Mouse (Mus musculus) testis, adult 10 weeks (tissue): Measurements from ENCODE around the gene Gm7544. TPM values are rescaled to one million over a fixed set of nuclear protein-coding genes. Genes with fewer than 3 reads are reported as not detected.

Source experiments
- polyA plus RNA-seq: library from polyadenylated mRNA; stranded (reverse); fragments of 350-450 nt; fragmentation: Illumina TruSeq; extraction: RNeasy Lipid Tissue Mini Kit (QIAGEN cat#74804); gene quantifications from one replicate; pipeline ENCODE4 v1.2.3, GENCODE M21; 2014; ENCODE audit warnings: low read depth, low replicate concordance

Gm7544 gene
- polyA plus RNA-seq, result not detected

GRCm38 (mm10) chr1:82955913-82956312, at the start of gene Gm7544:
Gene Gm7544, minus strand, starts transcription at chr1:82956013.

DNA sequence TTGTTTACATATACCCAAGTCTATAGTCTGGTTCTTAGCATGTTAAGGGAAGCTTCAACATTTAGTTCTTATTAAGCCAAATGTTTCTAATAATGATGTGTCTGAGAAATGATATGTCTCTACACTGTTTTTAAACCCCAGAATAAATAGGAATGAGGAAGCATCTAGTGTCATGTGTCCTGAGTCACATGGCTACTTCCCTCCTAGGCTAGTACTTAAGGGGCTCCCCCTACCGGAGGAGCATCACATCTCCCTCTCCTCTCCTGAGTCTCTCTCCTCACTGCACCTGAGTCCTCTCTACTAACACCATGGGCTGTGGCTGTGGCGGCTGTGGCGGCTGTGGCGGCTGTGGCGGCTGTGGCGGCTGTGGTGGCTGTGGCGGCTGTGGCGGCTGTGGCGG, 44.5 kb upstream of the Gm7544 start, which contains the start of gene Gm47959:
Gm47959 (plus strand) TSS at position 243 of the 400 bp plus-strand sequence.

DNA sequence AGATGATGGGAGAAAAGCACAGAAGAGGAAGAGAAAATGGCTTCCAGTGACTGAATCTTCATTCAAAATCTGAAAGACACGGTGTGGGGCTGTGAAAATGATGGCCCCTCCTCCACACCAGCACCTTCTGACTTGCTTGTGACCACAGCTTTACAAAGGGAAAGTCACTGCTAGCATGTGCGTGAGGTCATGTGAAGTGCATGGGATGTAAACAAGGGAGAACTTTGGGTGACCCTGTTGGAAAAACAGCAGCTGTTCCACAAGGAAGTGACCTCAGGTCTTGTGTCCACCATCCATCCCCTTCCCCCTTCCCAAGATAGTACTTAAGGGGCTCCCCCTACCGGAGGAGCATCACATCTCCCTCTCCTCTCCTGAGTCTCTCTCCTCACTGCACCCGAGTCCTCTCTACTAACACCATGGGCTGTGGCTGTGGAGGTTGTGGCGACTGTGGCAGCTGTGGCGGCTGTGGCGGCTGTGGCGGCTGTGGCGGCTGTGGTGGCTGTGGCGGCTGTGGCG, 4.1 kb upstream of the Gm7544 start, which contains the start of gene Gm47955:
Gm47955 (plus strand) TSS at position 417 of the 516 bp plus-strand sequence.

GRCm38 (mm10) chr1:82943295-82943694, 12.5 kb downstream of the Gm7544 start, which contains the start of gene A030003K21Rik:
Gene A030003K21Rik, minus strand, starts transcription at chr1:82943388.

GRCm38 (mm10) chr1:82931326-82931725, 24.5 kb downstream of the Gm7544 start, which contains the start of gene Gm6217:
Gene Gm6217, minus strand, starts transcription at chr1:82931399.

DNA sequence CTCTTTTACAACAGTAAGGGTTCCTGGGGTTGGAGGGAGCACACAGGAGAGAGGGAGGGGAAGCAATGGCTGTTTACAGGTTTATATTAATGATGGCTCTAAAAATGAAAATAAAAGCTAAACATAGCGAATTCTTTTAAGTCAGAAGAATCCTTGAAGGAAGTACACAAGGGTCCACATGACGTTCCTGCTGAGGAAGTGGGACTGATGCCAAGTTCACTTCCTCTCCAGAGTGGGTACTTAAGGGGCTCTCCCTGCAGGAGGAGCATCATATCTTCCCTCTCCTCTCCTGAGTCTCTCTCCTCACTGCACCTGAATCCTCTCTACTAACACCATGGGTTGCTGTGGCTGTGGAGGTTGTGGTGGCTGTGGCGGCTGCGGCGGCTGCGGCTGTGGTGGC, 31.2 kb downstream of the Gm7544 start, which contains the start of gene A030014E15Rik:
A030014E15Rik (plus strand) TSS at position 268 of the 400 bp plus-strand sequence.

GRCm38 (mm10) chr1:82913025-82913424, 42.8 kb downstream of the Gm7544 start, which contains the start of gene A030005L19Rik:
Gene A030005L19Rik, plus strand, starts transcription at chr1:82913325.

Other genes with a start within 250 kb of the Gm7544 start
- gene Mff, start 231.1 kb downstream of the Gm7544 start, polyA plus RNA-seq, result 614 TPM
- gene Tm4sf20, start 187.6 kb downstream of the Gm7544 start, polyA plus RNA-seq, result 0.22 TPM
- gene Gm47791, start 184.8 kb downstream of the Gm7544 start, polyA plus RNA-seq, result not detected
- 189 TPM for gene Agfg1, start 116.5 kb downstream of the Gm7544 start, polyA plus RNA-seq
- gene A030005L19Rik, start 42.7 kb downstream of the Gm7544 start, polyA plus RNA-seq, result 0.87 TPM
- not detected for gene A030014E15Rik, start 31.1 kb downstream of the Gm7544 start, polyA plus RNA-seq
- gene Gm6217, start 24.6 kb downstream of the Gm7544 start, polyA plus RNA-seq, result not detected
- not detected for gene A030003K21Rik, start 12.6 kb downstream of the Gm7544 start, polyA plus RNA-seq
- not detected for gene Gm47955, start 4.3 kb upstream of the Gm7544 start, polyA plus RNA-seq
- gene Gm47959, start 44.5 kb upstream of the Gm7544 start, polyA plus RNA-seq, result not detected
- 0.38 TPM for gene Slc19a3, start 82.4 kb upstream of the Gm7544 start, polyA plus RNA-seq
- not detected for gene Krtap28-10, start 86.5 kb upstream of the Gm7544 start, polyA plus RNA-seq
- not detected for gene Gm47969, start 88.9 kb upstream of the Gm7544 start, polyA plus RNA-seq
- not detected for gene A030005K14Rik, start 103.4 kb upstream of the Gm7544 start, polyA plus RNA-seq
- gene Krtap28-13, start 104.9 kb upstream of the Gm7544 start, polyA plus RNA-seq, result not detected
- not detected for gene Ccl20, start 160.8 kb upstream of the Gm7544 start, polyA plus RNA-seq
- gene Daw1, start 203.7 kb upstream of the Gm7544 start, polyA plus RNA-seq, result 51.0 TPM